Mouse (Mus musculus) megakaryocyte, embryonic 14.5 days (primary cell): ENCODE measurements around the gene Arpc3. TPM values are rescaled to one million over a fixed set of nuclear protein-coding genes. Genes with fewer than 3 reads are reported as not detected.
A peak's percentile ranks its signal among the peaks of the same experiment; 100 is the strongest.

Experiments
- H3K27me3 ChIP-seq: replicated peaks from 2 replicates; pipeline ENCODE3; 2012; ENCODE audit warnings: inconsistent platforms
- H3K36me3 ChIP-seq: replicated peaks from 2 replicates; pipeline ENCODE3; 2012; ENCODE audit warnings: low read length, inconsistent platforms, mixed read lengths
- H3K4me1 ChIP-seq: 2 replicates; pipeline ENCODE4 v1.6.1; 2012; ENCODE audit warnings: inconsistent platforms
- H3K4me3 ChIP-seq: replicated peaks from 2 replicates; pipeline ENCODE3; 2012; ENCODE audit warnings: moderate library complexity, mild to moderate bottlenecking, inconsistent platforms
- H3K9me3 ChIP-seq: 2 replicates; pipeline ENCODE4 v1.6.1; 2012; ENCODE audit warnings: inconsistent platforms
- FLI1 ChIP-seq: IDR thresholded peaks from 2 replicates; pipeline ENCODE4 v1.6.1; 2012; ENCODE audit warnings: low read length, inconsistent platforms, mixed read lengths
- GATA1 ChIP-seq: IDR thresholded peaks from 3 replicates; pipeline ENCODE4 v1.6.1; 2012; ENCODE audit warnings: mixed read lengths, low read length, inconsistent platforms, borderline replicate concordance
- polyA plus RNA-seq: library from polyadenylated mRNA; stranded (reverse); fragments of >175 nt; gene quantifications from 2 replicates; pipeline ENCODE4 v1.2.3, GENCODE M21; 2012; ENCODE audit warnings: low replicate concordance; ENCODE audit not compliant: insufficient read depth

The Arpc3 gene
- polyA plus RNA-seq: 10.4 and 49.2 TPM in 2 replicates

GRCm38 (mm10) chr5:122391786-122392180 lies at the start of gene Arpc3:
Arpc3 (plus strand) TSS chr5:122391878.
- Histone ChIP-seq H3K36me3 (peaks cover 31% of the 10 kb centered on the region), H3K4me1 (peaks cover 46% of the 10 kb centered on the region), H3K9me3 (no peaks in the 10 kb centered on the region), H3K4me3 (peak within 1 kb of the TSS; percentile 95), H3K27me3 (no peaks in the 10 kb centered on the region)
- peak; percentile 97 for TF ChIP-seq FLI1
- no peak for TF ChIP-seq GATA1

- no peak for TF ChIP-seq GATA1
- TF ChIP-seq FLI1: no peak
- peaks cover 11% of the 10 kb centered on the region for H3K9me3 ChIP-seq
- H3K36me3 ChIP-seq: peaks cover 6% of the 10 kb centered on the region
- no peak overlapping the region for H3K4me3 ChIP-seq
- H3K27me3 ChIP-seq: no peaks in the 10 kb centered on the region
- H3K4me1 ChIP-seq: peaks cover 13% of the 10 kb centered on the region
Measured at GRCm38 (mm10) chr5:122342874-122343273, 48.8 kb upstream of the Arpc3 start.

GRCm38 (mm10) chr5:122343768-122344167 lies 47.9 kb upstream of the Arpc3 start:
- Histone ChIP-seq H3K4me3 (no peak overlapping the region), H3K9me3 (peaks cover 11% of the 10 kb centered on the region), H3K36me3 (peaks cover 4% of the 10 kb centered on the region), H3K4me1 (peaks cover 11% of the 10 kb centered on the region), H3K27me3 (no peaks in the 10 kb centered on the region)
- TF ChIP-seq FLI1: no peak
- no peak for TF ChIP-seq GATA1

- TF ChIP-seq FLI1: no peak
- TF ChIP-seq GATA1: no peak
- peaks cover 11% of the 10 kb centered on the region for H3K9me3 ChIP-seq
- no peak overlapping the region for H3K4me3 ChIP-seq
- peaks cover 10% of the 10 kb centered on the region for H3K4me1 ChIP-seq
- no peaks in the 10 kb centered on the region for H3K27me3 ChIP-seq
- peaks cover 2% of the 10 kb centered on the region for H3K36me3 ChIP-seq
Measured at GRCm38 (mm10) chr5:122344260-122344659, 47.4 kb upstream of the Arpc3 start.

- no peaks in the 10 kb centered on the region for H3K27me3 ChIP-seq
Measured at GRCm38 (mm10) chr5:122345777-122346176, 45.9 kb upstream of the Arpc3 start.

GRCm38 (mm10) chr5:122353807-122354491 lies 37.7 kb upstream of the Arpc3 start, which contains the start of the genes Rad9b and Vps29:
Rad9b (minus strand) TSS chr5:122354233.
Vps29 (plus strand) TSS chr5:122354369.
- Histone ChIP-seq H3K36me3 (peaks cover 12% of the 10 kb centered on the region), H3K4me1 (peaks cover 34% of the 10 kb centered on the region), H3K9me3 (no peaks in the 10 kb centered on the region), H3K4me3 (peak within 1 kb of the TSS; percentile 97), H3K27me3 (no peaks in the 10 kb centered on the region)
- TF ChIP-seq GATA1 (no peak), FLI1 (no peak)

More at GRCm38 (mm10) chr5:122345777-122346176, 45.9 kb upstream of the Arpc3 start:
- TF ChIP-seq FLI1: no peak
- no peak for TF ChIP-seq GATA1
- Histone ChIP-seq H3K36me3 (peaks cover 2% of the 10 kb centered on the region), H3K4me1 (peaks cover 10% of the 10 kb centered on the region), H3K4me3 (no peak overlapping the region), H3K9me3 (peaks cover 8% of the 10 kb centered on the region)

GRCm38 (mm10) chr5:122354492-122355067 lies 37.1 kb upstream of the Arpc3 start:
- Histone ChIP-seq H3K27me3 (no peaks in the 10 kb centered on the region), H3K36me3 (peaks cover 17% of the 10 kb centered on the region), H3K4me3 (peak overlapping the region; percentile 97), H3K4me1 (peaks cover 37% of the 10 kb centered on the region), H3K9me3 (no peaks in the 10 kb centered on the region)
- no peak for TF ChIP-seq FLI1
- TF ChIP-seq GATA1: no peak

- TF ChIP-seq FLI1: no peak
- no peak for TF ChIP-seq GATA1
- no peaks in the 10 kb centered on the region for H3K9me3 ChIP-seq
- no peaks in the 10 kb centered on the region for H3K27me3 ChIP-seq
- peaks cover 30% of the 10 kb centered on the region for H3K4me1 ChIP-seq
- peak within 1 kb of the TSS; percentile 100 for H3K4me3 ChIP-seq
- peaks cover 57% of the 10 kb centered on the region for H3K36me3 ChIP-seq
Measured at GRCm38 (mm10) chr5:122371591-122372191, 20.0 kb upstream of the Arpc3 start, which contains the start of gene Gpn3. Gpn3 (plus strand) TSS chr5:122371876.

GRCm38 (mm10) chr5:122372192-122372769 lies 19.4 kb upstream of the Arpc3 start, which contains the start of gene Fam216a:
Fam216a (minus strand) TSS chr5:122372364.
- TF ChIP-seq FLI1: peak; percentile 24; the same call in 1 of the 2 replicates
- peak; percentile 89 for TF ChIP-seq GATA1
- no peaks in the 10 kb centered on the region for H3K27me3 ChIP-seq
- peak within 1 kb of the TSS; percentile 100 for H3K4me3 ChIP-seq
- H3K9me3 ChIP-seq: no peaks in the 10 kb centered on the region
- peaks cover 57% of the 10 kb centered on the region for H3K36me3 ChIP-seq
- H3K4me1 ChIP-seq: peaks cover 36% of the 10 kb centered on the region
